Mouse (Mus musculus) adrenal gland, adult 8-10 months (tissue): ENCODE data around the gene 1700010I14Rik. TPM values are rescaled to one million over a fixed set of nuclear protein-coding genes. Genes with fewer than 3 reads are reported as not detected.

Experiments
- DNase-seq: peaks from one replicate; pipeline ENCODE4 v3.0.0; 2022
- total RNA-seq, 4 experiments: library from RNA; stranded (reverse); gene quantifications; 2 replicates each; pipeline ENCODE4 v1.2.4; 2022

The 1700010I14Rik gene
- 1 to 10 TPM; 2.7 to 3.9 (median 3.3) TPM for total RNA-seq

GRCm38 (mm10) chr17:8988119-8988807 lies at the start of gene 1700010I14Rik:
1700010I14Rik (plus strand) TSS chr17:8988333.
- peak; percentile 90 for DNase-seq

- no peak for DNase-seq
These were observed 36.5 kb upstream of the 1700010I14Rik start for GRCm38 (mm10) chr17:8951588-8951987.

GRCm38 (mm10) chr17:8952951-8953350 lies 35.2 kb upstream of the 1700010I14Rik start:
- no peak for DNase-seq

- DNase-seq = peak; percentile 36
These were observed 30.0 kb upstream of the 1700010I14Rik start for GRCm38 (mm10) chr17:8958125-8958524.

GRCm38 (mm10) chr17:8960386-8960785 lies 27.7 kb upstream of the 1700010I14Rik start:
- DNase-seq = no peak

- DNase-seq = no peak
These were observed 27.0 kb upstream of the 1700010I14Rik start for GRCm38 (mm10) chr17:8961097-8961496.

GRCm38 (mm10) chr17:8961644-8962043 lies 26.5 kb upstream of the 1700010I14Rik start:
- no peak for DNase-seq

- no peak for DNase-seq
These were observed 23.0 kb upstream of the 1700010I14Rik start for GRCm38 (mm10) chr17:8965177-8965576.

GRCm38 (mm10) chr17:8972152-8972854 lies 15.8 kb upstream of the 1700010I14Rik start:
- no peak for DNase-seq

GRCm38 (mm10) chr17:8973331-8973730 lies 14.8 kb upstream of the 1700010I14Rik start:
- DNase-seq = no peak

- DNase-seq = no peak
These were observed 13.7 kb upstream of the 1700010I14Rik start for GRCm38 (mm10) chr17:8974423-8974822.

- no peak for DNase-seq
These were observed 13.2 kb upstream of the 1700010I14Rik start for GRCm38 (mm10) chr17:8974823-8975397.

- no peak for DNase-seq
These were observed 11.4 kb upstream of the 1700010I14Rik start for GRCm38 (mm10) chr17:8976745-8977144.

- DNase-seq = no peak
These were observed 10.9 kb upstream of the 1700010I14Rik start for GRCm38 (mm10) chr17:8977271-8977670.

- no peak for DNase-seq
These were observed 4.6 kb upstream of the 1700010I14Rik start for GRCm38 (mm10) chr17:8983576-8983975.

GRCm38 (mm10) chr17:8985714-8986113 lies 2.4 kb upstream of the 1700010I14Rik start:
- no peak for DNase-seq

GRCm38 (mm10) chr17:8986551-8986950 lies 1.6 kb upstream of the 1700010I14Rik start:
- no peak for DNase-seq

- DNase-seq = no peak
These were observed 764 bp upstream of the 1700010I14Rik start for GRCm38 (mm10) chr17:8987369-8987768.

- no peak for DNase-seq
These were observed 3.0 kb downstream of the 1700010I14Rik start for GRCm38 (mm10) chr17:8991160-8991559.

- DNase-seq = no peak
These were observed 7.2 kb downstream of the 1700010I14Rik start for GRCm38 (mm10) chr17:8995344-8995743.

- no peak for DNase-seq
These were observed 14.3 kb downstream of the 1700010I14Rik start for GRCm38 (mm10) chr17:9002438-9002837.

- DNase-seq = no peak
These were observed 16.4 kb downstream of the 1700010I14Rik start for GRCm38 (mm10) chr17:9004516-9004915.

- no peak for DNase-seq
These were observed 35.2 kb downstream of the 1700010I14Rik start for GRCm38 (mm10) chr17:9023198-9023942.
